Mouse (Mus musculus) CH12F3 (cell line): ENCODE data around the gene Nr2e3.

ENCODE experiments used
- in situ Hi-C: fragments of 300-500 bp; cut with MboI; formaldehyde crosslinking; loops from 2 replicates; pipeline ENCODE4 v1.14.3; 2020; ENCODE audit warnings: low sequenced_read_pairs

Nr2e3 gene

GRCm38 (mm10) chr9:59960559-59960958, at the start of gene Nr2e3:
TSS of gene Nr2e3 (minus strand) at chr9:59960659.
- in situ Hi-C loops: no loop called here

- in situ Hi-C loops: no loop called here
These were observed 48.5 kb upstream of the Nr2e3 start for GRCm38 (mm10) chr9:60008936-60009335.

GRCm38 (mm10) chr9:60002323-60002722, 41.9 kb upstream of the Nr2e3 start:
- in situ Hi-C loops: no loop called here

- in situ Hi-C loops: no loop called here
These were observed 41.0 kb upstream of the Nr2e3 start for GRCm38 (mm10) chr9:60001444-60001843.

GRCm38 (mm10) chr9:59997725-59998124, 37.3 kb upstream of the Nr2e3 start:
- in situ Hi-C loops: no loop called here

- in situ Hi-C loops: no loop called here
These were observed 30.9 kb upstream of the Nr2e3 start for GRCm38 (mm10) chr9:59991407-59991806.

GRCm38 (mm10) chr9:59989864-59990263, 29.4 kb upstream of the Nr2e3 start:
- in situ Hi-C loops: no loop called here

GRCm38 (mm10) chr9:59985900-59986572, 25.6 kb upstream of the Nr2e3 start:
- in situ Hi-C loops: no loop called here

GRCm38 (mm10) chr9:59981116-59981515, 20.7 kb upstream of the Nr2e3 start:
- in situ Hi-C loops: no loop called here

GRCm38 (mm10) chr9:59971263-59971662, 10.8 kb upstream of the Nr2e3 start:
- in situ Hi-C loops: no loop called here

GRCm38 (mm10) chr9:59969383-59969782, 8.9 kb upstream of the Nr2e3 start:
- in situ Hi-C loops: no loop called here

- in situ Hi-C loops: no loop called here
These were observed 4.6 kb upstream of the Nr2e3 start for GRCm38 (mm10) chr9:59965046-59965445.

- in situ Hi-C loops: no loop called here
These were observed 3.9 kb upstream of the Nr2e3 start for GRCm38 (mm10) chr9:59964367-59964766.

GRCm38 (mm10) chr9:59961201-59961955, 919 bp upstream of the Nr2e3 start:
- in situ Hi-C loops: no loop called here

GRCm38 (mm10) chr9:59959276-59959675, 1.2 kb downstream of the Nr2e3 start:
- in situ Hi-C loops: loop anchor here (10.0 kb wide), 1 partner anchor 234 kb away; no protein-coding TSS in a partner anchor

GRCm38 (mm10) chr9:59958115-59958514, 2.3 kb downstream of the Nr2e3 start:
- in situ Hi-C loops: loop anchor here (10.0 kb wide), 1 partner anchor 233 kb away; no protein-coding TSS in a partner anchor

- in situ Hi-C loops: loop anchor here (10.0 kb wide), 1 partner anchor 232 kb away; no protein-coding TSS in a partner anchor
These were observed 4.0 kb downstream of the Nr2e3 start for GRCm38 (mm10) chr9:59956496-59956895.

GRCm38 (mm10) chr9:59955692-59956091, 4.8 kb downstream of the Nr2e3 start:
- in situ Hi-C loops: loop anchor here (10.0 kb wide), 1 partner anchor 231 kb away; no protein-coding TSS in a partner anchor

GRCm38 (mm10) chr9:59955199-59955598, 5.3 kb downstream of the Nr2e3 start:
- in situ Hi-C loops: loop anchor here (10.0 kb wide), 1 partner anchor 230 kb away; no protein-coding TSS in a partner anchor

- in situ Hi-C loops: loop anchor here (10.0 kb wide), 1 partner anchor 229 kb away; no protein-coding TSS in a partner anchor
These were observed 6.9 kb downstream of the Nr2e3 start for GRCm38 (mm10) chr9:59953556-59953955.

GRCm38 (mm10) chr9:59952515-59953070, 7.9 kb downstream of the Nr2e3 start:
- in situ Hi-C loops: loop anchor here (10.0 kb wide), 1 partner anchor 228 kb away; no protein-coding TSS in a partner anchor
